Mouse (Mus musculus) brain, adult 2 months (tissue): ENCODE results near the gene Gna15.

Experiments used
- DNase-seq: peaks from one replicate; pipeline ENCODE4 v3.0.0; 2011; ENCODE audit warnings: low read depth, low spot score

The Gna15 gene

DNA sequence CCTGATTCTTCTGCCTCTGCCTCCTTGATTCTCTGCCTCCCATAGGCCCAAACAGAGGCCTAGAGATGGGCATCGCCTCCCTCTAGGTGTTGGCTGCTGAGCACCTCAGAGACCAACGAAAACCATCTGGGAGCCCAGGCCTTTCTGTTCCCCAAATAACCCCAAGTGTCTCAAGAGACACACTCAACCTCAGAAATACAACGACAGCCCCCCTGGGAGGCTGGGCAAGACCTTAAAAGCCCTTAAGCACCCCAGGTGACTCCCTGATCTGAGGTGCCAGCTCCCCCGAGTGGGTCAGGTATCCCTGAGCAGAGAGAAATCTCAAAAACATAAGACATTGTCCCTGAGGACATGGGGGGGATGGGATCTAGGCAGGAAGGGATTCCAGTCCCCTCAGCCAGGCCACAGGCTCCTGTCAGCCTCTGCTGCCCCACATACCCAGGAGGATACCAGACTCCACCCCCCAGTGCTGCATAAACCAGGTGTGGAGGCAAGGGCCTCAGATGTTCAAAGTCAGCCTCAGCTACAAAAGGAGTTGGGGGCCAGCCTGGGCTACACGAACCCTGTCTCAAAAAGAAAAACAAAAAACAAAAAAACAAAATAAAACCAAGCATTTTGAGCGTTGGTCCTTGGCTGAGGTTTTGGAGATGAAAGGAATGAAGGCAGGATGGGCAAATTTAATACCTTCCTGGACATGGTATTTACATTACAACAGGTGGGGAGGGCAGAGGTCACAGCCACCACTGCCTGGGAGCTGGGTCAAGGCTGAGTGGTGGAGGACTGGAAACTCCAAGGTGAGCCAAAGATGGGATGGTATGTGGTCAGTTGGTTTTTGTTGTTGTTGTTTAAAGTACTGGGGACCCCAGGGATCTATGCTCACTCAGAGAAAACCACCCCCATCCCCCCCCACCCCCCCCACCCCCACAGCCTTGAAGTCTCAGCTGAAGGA is 30.1 kb upstream of the Gna15 start:
- no peak for DNase-seq

GRCm38 (mm10) chr10:81553232-81553631 is 29.2 kb upstream of the Gna15 start:
- DNase-seq, result no peak

DNA sequence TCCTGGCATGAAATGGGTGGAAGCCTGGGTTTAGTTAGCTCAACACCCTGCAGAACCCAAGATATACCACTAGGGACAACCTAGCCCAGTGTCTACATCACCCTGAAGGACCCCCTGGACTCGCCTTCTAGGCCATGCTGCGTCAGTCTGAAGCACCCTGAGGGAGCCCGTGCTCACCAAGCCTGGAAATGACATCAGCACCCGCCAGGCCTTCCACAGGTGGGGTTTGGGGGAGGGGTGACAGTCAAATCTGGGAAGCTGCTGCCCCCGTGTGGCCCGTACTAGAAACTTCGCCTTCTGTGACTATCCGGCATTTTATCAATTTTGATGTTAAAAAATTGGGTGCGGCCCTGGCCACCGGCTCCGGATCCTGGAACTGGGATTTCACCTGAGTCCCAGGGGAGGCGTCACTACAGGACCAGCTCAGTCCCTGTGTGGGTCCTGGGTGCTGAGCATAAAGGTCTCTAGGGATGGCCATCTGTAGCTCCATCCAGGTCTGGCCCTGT is 27.6 kb upstream of the Gna15 start:
- peak; percentile 95 for DNase-seq

- peak; percentile 57 for DNase-seq
Measured at GRCm38 (mm10) chr10:81550257-81550656, 26.2 kb upstream of the Gna15 start.

DNA sequence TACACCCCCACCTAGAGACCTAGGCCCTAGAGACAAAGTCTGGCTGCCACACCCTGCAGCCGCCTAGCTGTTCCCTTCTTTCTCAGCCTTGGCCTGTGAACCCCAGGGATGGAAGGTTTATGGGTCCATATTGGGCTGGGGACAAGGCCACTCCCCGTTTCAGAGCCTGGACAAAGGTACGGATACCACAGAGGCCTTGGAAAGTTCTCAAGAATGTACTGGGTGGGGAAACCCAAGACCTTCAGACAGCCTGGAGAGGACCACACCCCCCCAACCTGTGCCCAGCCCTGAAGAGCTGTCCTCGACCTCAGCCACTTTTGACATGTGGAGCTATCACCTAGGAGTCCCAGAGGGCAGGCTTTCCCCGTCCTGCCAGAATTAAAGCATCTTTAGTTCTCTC is 24.9 kb upstream of the Gna15 start:
- no peak for DNase-seq

- no peak for DNase-seq
Measured at GRCm38 (mm10) chr10:81546788-81547571, 23.0 kb upstream of the Gna15 start.

DNA sequence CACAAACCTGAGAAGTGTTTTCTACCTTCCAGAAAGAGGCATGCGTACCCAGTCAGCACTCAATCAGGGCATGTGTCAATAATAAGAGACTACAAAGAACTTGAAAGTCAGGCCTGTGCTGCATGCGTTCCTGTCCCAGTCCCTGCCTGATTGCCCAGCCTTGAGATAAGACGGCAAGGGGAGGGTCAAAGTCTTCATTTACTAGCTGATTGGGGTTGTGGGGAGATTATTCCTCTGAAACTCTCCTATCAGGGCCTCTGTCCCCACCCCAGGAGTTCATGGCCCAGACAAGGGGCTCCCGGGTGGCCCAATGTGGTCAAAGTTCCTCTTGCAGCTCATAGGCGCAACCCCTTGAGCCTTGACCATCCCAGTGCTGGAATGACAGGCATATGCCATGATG is 22.3 kb upstream of the Gna15 start:
- DNase-seq, result no peak

GRCm38 (mm10) chr10:81545161-81545747 is 21.2 kb upstream of the Gna15 start, which contains the start of gene Gna11:
Gene Gna11 (minus strand): TSS chr10:81545190.
- DNase-seq, result peak; percentile 99

DNA sequence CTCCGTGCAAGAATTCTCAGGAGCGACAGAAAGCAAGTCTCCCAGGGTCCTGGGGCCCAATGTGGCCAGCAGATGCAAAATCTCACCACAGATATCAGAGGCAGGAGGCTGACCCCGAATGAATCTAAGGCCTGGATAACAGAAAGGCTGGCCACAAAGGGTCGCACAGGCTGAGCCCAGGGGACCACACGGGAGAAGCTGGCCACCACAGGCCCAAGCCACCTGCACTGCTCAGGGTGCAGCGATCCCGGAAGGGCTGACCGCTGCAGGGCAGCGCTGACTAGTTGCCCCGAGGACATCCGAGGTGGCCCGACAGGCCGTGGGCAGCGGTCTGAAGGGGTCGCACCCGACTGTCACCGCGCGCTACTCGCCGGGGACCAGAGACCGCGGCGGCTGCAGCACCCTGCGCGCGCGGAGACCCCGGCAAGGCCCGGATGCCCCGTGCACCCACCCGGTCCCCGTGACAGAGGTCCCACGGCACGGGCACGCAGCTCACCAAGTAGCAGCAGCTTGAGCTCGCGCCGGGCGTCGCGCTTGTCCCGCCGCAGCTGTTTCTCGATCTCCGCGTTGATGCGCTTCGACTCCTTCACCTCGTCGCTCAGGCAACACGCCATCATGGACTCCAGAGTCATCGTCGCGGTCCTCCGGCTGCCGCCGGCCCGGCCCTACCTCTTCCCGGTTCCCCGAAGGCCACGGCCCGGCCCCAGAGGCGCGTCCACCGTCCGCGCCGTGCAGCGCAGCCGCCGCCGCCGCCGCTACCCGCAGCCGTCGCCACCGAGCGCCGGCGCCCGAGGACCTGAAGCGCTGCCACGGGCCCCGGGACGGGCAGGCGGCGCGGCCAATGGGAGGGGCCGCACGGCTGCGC is 20.5 kb upstream of the Gna15 start:
- no peak for DNase-seq

- DNase-seq, result no peak
Measured at GRCm38 (mm10) chr10:81543633-81544032, 19.6 kb upstream of the Gna15 start.

GRCm38 (mm10) chr10:81542727-81543460 is 18.9 kb upstream of the Gna15 start:
- no peak for DNase-seq

DNA sequence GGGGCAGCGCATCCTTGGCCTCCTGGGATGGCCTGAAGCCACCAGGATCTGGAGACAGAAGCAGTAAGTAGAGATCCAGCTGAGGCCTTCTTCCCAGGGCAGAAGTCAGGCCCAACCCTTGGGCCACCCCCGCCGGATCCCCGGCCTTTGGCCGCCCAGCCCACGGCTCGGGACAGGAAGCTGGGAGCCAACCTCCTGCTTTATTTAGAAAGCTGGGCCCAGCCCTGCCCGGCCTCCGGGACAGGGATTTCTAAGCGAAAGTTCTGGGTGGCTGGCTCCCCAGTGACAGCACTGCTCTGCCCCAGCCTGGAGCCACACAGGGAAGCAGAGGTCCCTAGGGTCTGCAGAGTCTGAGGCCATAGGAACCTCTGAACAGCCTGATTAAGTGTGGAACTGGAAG is 17.8 kb upstream of the Gna15 start:
- no peak for DNase-seq

GRCm38 (mm10) chr10:81541363-81541762 is 17.3 kb upstream of the Gna15 start:
- DNase-seq, result no peak

GRCm38 (mm10) chr10:81538321-81539048 is 14.5 kb upstream of the Gna15 start:
- peak; percentile 72 for DNase-seq

GRCm38 (mm10) chr10:81537429-81537828 is 13.4 kb upstream of the Gna15 start:
- no peak for DNase-seq

DNA sequence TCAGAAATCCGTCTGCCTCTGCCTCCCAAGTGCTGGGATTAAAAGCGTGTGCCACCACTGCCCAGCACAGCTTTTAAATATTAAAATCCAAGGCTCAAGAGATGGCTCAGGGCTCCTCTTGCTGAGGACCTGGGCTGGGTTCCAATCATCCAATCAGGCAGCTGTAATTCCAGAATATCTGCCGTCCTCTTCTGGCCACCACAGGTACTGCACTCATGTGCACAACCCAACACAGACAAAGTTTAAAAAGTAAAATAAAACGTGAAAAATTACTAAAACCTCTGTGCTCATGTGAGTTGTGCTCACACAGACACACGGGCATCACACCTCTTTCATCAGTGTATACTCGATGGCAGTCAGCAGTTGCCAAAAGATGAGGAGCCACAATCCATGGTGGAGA is 12.7 kb upstream of the Gna15 start:
- DNase-seq, result peak; percentile 48

GRCm38 (mm10) chr10:81534826-81535225 is 10.8 kb upstream of the Gna15 start:
- no peak for DNase-seq

GRCm38 (mm10) chr10:81526779-81527178 is 2.8 kb upstream of the Gna15 start:
- peak; percentile 61 for DNase-seq

- DNase-seq, result no peak
Measured at GRCm38 (mm10) chr10:81525017-81525694, 1.1 kb upstream of the Gna15 start.
